Mouse (Mus musculus) ovary, postnatal 36 days (tissue): ENCODE measurements around the gene Snx22.

ENCODE experiments used
- DNase-seq: peaks from one replicate; pipeline ENCODE4 v3.0.0; 2022; ENCODE audit warnings: low spot score, mixed read lengths

Gene Snx22

DNA sequence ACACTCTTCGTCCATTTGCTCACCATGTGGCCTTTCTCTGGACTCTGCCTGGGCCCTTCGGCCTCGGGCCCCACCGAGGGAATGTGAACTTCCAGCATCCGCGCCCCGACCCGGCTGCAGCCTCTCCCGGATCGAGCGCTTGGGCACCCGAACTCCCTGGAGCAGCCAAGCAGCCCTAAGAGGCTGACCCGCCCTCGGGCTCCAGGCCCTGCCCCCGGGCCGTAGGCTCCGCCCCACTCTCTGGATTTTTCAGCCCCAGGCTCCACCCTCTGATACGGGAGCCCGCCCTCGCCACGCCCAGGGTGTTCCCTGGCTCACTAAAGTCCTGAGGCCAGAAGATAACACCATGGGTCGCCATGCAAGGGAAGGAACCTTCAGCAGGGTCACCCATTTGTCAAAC, at the start of gene Snx22:
Gene Snx22 (minus strand): TSS at position 137 of the 400 bp plus-strand sequence.
- DNase-seq = peak; percentile 84

DNA sequence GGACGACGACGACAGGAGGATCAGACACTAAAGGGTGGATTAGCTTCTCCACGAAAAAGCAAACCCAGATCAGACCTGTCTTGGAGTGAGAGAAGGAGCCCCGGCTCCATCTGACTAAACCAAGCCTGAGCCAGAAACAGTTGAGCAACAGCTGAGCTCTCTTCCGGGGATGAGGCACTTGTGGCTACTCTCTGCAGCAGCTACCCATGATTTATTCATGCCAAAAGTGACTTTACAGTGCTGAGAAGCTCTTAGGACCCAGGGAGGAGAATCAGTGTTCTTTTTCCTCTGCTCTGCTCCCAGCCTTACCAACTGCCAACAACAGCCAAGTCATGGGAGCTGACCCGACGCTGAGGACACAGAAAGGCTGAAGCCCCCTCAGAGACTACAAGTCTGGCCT, 47.4 kb upstream of the Snx22 start:
- DNase-seq = no peak

DNA sequence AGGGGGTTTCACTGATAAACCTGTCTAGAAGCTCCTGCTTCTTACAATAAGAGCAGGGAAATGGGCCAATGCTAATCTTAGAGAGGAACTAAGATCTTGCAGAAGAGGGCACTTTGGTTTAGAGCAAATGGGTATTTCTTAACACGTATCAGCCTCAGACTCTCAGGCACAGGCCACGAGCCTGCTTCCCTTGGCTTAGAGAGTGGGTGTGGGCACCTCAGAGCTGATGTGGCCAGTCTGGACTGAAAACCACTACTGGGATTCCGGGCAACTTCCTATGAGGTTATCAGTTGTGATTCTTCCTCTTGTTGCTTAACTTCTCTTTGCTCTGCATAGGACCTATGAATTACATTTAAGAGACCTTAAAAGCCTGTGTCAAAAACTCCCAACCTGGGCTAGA, 44.8 kb upstream of the Snx22 start:
- DNase-seq = no peak

DNA sequence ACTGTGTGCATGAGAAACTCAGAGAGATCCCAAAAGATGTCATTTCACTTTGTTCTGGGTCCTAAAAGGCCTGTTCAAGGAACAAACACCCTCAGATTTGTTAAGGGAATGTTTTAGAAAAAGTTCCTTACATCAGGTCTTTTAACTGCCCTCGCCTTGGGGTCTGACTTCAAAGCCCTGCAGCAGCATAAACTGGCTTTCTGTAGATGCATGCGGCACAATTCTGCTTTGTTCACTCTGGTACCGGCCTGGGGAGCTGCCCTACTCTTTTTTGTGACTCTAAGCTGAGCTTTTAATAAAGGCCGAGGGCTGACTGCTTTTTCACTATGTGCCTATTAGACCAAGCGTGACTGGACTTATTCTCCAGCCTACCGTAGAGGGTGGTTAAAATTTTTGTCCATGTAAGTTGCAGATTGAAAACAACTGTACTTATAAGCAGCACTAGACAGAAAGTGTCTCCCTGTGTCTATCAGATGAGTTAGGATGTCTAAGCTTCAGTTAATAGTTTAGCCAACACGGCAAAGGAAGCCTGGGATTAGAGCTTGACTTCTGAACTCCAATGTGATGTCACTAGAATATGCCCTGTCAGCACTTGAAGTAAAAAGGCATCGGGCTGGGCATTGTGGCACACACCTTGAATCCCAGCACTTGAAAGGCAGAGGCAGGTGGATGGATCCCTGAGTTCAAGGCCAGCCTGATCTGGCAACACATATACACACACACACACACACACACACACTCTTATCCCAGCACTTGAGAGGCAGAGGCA, 41.3 kb upstream of the Snx22 start:
- DNase-seq = no peak

DNA sequence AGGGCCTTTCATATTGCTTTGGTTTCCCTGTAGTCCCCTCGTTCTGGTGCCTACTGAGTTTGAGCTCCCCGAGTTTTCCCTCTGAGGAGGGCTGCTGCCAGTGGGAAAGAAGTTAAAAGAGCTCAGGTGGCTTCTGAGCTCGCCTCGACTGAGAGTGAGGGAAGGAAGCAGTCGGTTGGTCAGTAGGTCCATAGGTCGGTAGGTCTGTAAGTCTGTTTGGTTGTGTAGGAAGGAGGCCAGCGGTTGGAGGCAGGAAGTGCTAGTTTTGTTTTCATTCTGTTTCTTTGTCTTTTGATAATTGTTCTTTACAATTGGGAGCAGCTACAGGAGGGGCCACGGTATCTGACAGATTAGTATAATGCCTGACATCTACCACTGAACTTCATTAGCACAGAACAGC, 40.6 kb upstream of the Snx22 start:
- DNase-seq = no peak

DNA sequence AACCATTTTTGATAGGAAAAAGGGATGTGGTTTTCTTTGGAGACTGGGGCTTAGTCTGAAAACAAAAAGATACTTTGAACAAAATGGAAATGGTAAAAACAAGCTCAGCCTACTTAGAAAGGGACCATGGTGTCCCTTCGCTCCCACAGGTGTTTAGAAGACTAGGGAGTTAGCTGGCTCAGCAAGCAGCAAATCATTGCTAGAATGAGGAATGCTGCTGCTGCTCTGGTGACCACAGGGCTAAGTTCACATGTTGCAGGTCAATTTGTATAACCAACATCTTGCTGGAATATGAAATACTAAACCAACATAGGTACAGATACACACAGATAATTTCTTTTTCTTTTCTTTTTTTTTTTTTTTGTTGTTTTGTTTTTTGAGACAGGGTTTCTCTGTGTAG, 40.1 kb upstream of the Snx22 start:
- DNase-seq = no peak

DNA sequence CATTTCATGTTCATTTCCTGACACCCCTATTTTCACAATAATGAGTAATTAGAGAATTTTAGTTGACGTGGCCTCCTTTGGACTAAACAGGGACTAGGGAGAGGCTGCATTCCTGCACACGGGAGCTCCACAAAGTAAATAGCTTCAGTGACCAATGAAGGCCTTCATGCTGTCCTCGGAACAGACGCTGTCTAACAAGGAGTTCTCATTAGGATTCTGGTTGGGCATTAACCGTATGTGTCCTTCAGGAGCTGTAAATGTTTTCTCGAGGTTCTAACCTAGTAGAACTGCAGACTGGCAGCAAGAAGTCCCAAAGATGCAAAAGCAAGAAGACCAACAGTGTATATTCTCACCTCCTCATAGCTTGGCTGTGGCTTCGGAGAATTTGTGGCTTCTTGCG, 35.6 kb upstream of the Snx22 start:
- DNase-seq = no peak

DNA sequence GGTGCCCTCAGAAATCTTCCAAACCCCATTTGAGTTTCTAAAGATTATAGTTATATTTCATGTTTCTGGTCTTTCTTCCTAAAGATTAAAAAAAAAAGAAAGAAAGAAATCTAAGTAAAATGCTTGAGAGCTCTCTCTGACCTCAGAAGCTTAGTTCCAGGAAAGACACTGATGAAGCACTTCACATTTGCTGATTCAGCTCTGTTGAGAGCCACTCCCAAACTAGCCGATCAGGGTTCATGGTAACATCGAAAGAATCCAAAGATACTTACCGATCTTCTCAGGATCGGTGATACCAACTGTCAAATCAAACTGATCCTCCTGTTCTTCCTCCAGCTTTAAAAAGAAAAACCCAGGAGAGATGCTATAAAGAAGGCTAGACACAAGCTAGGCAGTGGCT, 35.1 kb upstream of the Snx22 start:
- DNase-seq = no peak

DNA sequence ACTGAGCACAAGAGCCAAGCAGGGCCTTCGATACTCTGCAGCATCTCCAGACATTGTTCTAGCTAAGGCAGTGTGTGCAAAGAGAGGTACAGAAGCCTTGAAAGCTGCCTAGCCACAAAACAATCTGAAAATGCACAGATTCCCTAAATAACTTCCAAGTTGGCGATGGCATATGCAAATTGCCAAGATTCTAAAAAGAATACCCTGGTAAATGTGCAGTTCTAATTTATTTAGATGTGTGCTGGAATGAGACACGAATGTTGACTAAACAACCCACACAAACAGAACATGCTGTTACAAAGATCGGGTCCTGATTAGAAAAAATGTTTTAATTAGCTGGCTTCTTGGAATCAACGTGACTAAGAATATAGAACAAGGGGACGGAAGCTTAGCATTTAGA, 33.1 kb upstream of the Snx22 start:
- no peak for DNase-seq

DNA sequence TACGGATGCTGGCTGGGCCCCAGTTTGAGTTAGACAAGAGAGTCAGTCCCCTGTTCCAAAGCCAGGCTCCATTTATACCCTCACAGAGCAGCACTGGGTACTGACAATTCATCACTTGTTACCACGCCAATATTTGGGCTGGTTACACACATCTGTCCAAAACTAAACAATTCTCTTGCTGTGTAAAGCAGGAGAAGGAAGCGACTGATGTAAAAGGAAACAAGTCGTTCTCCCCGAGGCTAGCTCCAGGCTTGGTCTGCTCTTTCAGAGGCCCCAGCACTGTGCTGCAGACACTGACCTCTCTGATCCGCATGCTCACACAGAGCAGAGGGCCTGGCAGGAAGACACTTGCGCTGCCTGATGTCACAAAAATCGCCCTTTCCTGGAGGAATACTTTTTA, 32.1 kb upstream of the Snx22 start:
- no peak for DNase-seq

DNA sequence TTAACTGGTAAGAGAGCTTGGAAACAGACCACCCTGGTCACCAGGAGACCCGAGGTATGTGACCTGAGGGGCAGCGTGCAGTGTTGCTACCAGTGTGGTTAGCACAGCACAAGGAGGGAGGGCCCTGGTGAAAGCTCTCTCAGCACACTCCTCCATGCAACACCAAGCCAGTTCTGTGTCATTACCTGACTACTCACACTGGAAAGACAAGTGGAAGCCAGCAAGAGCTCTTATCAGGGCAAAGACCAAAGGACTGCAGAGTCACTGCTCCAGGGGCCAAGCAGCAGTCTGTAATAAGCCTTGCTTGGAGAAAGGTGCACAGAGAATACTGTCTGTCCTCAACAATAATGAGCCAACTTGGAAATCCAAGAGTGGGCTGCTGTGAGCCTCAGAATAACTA, 23.1 kb upstream of the Snx22 start:
- DNase-seq = no peak

DNA sequence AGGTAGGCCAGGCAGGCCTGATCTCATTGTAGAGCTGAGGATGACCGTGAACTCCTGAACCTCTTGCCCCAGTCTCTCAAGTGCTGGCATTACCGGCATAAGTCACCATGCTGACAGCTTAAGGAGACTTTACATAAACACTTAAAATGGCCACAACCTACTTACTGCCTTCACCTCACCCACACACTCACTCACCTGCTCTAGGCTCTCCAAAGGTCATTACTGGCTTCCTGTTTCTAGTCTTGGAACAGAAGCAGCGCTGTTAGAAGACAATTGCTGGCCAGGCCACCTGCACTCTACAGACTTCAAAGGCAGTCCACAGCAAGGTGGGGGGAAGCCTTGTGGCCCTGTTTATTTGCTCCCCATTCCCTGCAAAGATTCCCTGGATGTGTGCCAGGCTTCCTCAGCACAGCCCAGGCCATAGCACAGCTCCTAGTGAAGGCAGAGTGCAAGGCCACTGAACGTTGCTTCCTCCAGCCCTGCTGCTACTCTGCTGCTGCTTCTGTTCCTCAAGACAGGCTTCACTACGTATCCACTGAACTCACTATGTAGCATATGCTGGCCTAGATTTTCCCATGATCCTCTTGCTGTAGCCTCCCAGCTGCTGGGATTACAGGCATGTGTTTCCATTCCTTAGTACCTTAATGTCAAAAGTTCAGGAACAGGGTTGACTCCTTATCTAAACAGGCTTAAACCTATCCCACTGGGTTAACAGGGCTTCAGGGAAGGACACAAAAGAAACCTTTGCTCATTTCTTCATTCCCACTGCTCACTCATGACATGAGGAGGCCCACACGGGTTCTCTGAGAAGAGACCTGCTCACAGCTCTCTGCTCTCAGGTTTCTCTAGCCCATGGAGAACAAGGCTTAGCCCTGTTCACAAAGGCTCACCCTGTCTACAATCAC, 22.1 kb upstream of the Snx22 start:
- no peak for DNase-seq

DNA sequence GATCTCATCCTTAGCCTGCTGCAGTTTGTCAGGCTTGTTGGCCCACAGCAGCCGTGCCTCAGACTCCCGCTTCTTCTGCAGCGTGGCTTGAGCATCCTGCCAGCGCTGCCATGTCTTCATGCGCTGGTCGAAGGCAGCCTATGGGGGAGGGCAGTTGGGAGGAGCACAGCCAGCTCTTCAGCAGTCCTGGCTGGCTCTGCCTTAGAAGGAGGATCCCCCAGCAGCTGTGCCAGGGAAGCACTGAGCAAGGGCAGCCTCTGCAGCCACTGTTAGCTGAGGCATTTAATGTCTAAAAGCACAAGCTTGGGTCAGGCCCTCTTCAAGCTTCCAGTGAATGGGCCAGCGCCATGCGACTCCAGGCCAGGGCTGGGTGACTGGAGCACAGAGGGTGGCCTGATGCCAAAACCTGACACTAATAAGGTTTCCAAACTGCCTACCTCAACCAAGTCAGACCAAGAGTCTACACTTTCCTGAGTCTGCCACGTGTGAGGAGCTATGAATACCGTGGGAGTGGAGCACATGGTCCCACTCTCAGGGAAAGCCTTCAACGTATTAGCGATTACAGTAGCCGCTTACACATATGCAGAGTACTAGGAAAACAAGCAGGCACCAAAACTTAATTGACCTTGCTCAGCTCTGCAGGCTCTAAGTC, 21.2 kb upstream of the Snx22 start:
- DNase-seq = no peak

DNA sequence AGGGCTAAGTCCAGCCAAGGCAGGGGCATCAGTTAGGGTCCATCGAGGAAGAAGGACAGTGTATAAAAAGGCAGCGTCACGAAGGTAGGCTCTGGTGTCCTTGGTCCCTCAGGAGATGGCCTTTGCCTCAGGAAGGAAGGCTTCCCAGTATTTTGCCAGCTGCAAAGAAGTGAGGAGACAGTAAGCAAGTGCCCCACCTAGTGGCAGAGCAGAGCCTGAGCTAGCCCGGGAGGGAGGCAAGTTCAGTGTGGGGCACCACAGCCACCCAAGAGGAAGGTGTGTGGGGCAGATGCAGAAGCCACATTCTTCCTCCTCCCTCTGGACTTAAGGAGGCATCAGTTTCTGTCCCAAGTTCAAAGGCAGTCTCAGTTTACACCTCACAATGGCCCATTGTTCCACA, 18.9 kb upstream of the Snx22 start:
- DNase-seq = peak; percentile 54

DNA sequence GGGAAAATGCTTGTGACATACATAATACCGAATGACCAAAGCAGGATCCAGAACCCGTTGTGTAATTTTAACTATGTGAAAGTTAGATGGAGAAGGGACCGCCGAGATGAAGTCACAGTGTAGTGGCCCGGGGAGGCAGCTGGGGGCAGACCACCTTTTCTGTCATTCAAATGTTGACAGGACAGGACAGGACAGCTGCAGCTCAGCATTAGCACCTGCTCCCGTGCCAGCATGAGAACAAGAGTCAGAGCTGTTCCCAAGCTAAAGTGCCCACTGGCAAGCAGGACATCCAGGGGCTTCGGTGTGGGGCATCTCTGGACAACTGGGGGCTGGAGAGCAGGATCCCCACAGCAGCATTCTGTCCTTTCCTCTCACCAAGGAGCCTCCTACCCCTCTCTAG, 17.5 kb upstream of the Snx22 start:
- no peak for DNase-seq

DNA sequence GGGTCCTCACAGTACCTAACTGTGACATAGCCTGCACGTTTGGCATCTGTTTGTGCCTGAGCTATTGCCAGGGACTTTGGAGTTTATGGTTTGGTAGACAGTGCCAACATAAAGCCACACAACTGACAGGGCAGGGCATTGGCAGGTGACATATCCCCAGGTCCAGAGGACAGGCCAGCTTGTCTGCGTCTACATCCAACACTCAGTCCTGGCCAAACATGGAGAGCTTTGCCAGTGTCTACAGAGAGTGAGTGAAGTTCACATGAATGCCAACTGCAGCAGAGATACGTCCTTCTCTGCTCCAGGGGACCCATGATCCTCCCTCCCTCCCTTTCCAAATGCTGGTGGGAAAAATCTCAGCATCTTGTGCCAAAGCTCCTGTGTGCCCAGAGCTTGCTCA, 14.7 kb upstream of the Snx22 start:
- DNase-seq = no peak

DNA sequence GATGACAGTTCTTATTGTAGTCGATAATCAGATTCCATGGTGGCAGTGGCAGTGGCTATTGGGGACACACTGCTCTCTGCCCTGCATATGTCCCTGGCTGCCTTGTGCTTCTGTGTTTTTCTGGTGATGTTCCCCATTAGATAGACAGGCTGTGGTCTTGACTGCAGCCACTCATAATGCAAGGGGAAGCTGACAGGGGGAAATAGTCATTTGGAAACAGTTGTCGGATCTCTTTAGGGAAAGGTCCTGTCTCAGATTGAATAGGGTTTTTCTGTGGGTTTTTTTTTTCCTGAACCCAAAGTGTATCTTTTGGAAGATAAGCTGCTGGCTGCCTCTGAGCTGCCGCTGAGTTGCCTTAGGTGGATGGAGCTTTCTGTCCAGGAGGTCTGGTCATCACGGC, 12.5 kb upstream of the Snx22 start:
- no peak for DNase-seq

DNA sequence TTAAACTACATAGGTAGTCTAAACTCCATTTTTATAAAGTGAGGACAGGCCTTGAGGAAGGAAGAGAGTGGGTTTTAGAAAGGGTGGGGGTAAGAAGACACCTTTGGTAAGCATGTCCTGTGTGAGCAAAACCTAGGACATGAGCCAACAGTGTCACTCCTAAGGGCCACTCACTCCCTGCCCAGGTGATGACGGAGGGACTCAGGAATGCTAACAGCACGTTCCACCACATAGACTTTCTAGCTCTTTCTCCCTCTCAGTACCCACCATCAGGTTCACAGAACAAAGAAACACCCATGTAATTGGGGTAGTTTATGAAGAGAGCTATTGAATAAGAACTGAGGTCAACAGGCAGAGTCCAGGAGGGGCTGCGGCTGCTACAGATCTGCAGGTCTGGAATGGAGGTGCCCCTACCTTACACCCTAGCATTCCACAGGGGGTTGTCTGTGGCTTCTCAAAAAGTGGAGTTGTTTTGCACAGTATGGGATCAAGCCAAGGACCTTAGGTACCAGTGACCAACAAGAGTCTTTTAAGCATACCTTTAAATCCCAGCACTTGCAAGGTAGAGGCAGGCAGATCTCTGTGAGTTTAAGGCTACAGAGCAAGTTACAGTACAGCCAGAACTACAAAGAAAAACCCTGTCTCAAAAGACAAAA, 11.4 kb upstream of the Snx22 start:
- no peak for DNase-seq

DNA sequence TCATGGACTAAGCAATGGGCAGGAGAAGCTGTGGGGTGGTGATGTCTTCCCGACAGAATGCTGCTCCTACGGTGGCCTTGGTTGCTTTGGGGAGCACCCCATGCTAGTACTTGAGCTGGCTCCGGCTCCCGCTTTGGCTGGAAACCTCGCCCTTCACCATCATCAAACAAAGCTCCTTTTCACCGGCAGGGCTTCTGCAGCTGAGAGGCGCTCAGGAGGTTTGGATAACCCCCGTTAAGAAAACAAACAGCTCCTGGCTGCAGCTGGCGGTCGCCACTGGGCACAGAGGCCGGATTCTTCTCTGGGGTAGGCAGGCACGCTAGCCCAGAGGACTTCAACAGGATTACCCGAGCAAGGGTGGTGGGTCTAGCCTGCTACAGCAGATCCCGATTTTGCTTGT, 9.0 kb upstream of the Snx22 start:
- no peak for DNase-seq

DNA sequence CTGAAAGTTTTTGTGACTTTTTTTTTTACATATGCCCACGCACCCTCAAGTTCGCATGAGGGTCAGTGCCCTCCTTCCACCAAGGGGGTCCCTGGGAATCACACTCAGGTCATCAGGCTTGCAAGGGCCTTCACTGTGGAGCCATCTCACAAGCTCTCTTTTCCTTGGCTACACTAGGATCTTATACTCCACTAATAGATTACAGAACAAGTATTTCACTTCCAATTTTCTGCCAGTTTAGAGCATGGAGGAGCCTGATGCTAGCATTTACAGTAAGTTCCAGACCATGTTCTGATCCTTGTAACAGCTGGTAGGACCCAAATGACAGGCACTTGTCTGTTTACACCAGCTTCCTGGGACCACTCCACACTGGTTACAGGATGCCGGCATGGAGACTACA, 8.6 kb upstream of the Snx22 start:
- no peak for DNase-seq

DNA sequence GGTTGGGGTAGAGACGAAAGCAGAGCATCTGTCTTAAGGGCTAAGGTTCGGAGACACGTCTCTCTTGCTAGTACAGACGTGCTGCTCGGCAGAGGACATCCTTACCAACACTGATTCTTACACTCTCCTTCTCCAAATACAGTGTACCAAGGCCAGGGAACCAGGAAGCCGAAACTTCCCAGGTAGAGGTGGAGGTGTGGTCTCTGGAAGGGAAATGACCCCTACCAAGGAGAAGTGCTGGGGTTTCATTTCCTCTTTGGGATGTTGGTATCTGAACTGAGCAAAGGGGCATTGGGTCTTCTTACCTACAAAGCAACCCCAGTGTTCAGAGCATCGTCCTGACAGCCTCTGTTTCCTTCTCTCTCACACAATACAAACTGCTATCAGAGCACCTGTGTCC, 3.2 kb upstream of the Snx22 start:
- DNase-seq = no peak

DNA sequence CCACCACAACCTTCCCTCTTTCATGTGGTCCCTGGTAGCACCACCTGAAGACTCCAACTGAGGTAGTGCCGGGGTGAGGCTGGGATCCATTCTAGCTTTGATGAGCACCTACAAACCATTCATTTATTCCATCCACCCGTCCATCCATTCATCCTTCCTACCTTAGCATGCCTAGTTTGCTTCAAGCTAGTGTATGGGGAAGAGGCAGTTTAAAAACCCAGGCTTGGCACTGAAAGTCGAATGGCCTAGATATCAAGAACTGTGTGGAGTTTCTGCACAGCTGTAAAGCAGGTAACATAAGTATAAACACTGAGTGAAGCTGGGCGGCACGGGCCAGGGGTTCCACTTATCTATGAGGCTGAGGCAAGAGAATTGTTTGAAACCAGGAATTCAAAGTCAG, 632 bp upstream of the Snx22 start:
- no peak for DNase-seq
